In genomic region chr3:32886386-32886785, GRCm38 (mm10) we compare ENCODE assay signal across 22 mouse cellular contexts.
"Had no signal": no experiment of that assay in that cellular context is flagged by ENCODE, and none has a peak within 500 bp of the region (broad histone marks: within the 10 kb centered on the region; RNA-seq: fewer than 3 reads in every experiment).

No protein-coding gene starts in this region.

- H3K4me3 ChIP-seq: heart, adult 2 months; heart, embryonic 13.5 days; heart, embryonic 15.5 days; hindbrain, embryonic 10.5 days; hindbrain, embryonic 12.5 days; intestine, embryonic 15.5 days; layer of hippocampus, adult 2 months; limb, embryonic 13.5 days; limb, embryonic 15.5 days; liver, embryonic 12.5 days had no signal

- H3K27ac ChIP-seq: heart, adult 2 months; heart, embryonic 13.5 days; heart, embryonic 15.5 days; hindbrain, embryonic 10.5 days; hindbrain, embryonic 12.5 days; hindbrain, embryonic 14.5 days; intestine, embryonic 15.5 days; layer of hippocampus, adult 2 months; limb, embryonic 13.5 days; limb, embryonic 15.5 days; liver, embryonic 12.5 days; liver, embryonic 14.5 days had no signal

- DNase-seq: gastrocnemius, postnatal 36 days; heart, adult 2 months; heart, postnatal 4 days; kidney, adult 18-20 months; kidney, adult 8-10 months; kidney, postnatal 10 days; kidney, postnatal 25 days; kidney, postnatal 4 days; layer of hippocampus, adult 9-11 months; layer of hippocampus, postnatal 36 days; left cerebral cortex, postnatal 4 days had no signal
